Mouse (Mus musculus): Measurements from ENCODE around the gene Gm3618. TPM values are rescaled to one million over a fixed set of nuclear protein-coding genes. Genes with fewer than 3 reads are reported as not detected.
A peak's percentile ranks its signal among the peaks of the same experiment; 100 is the strongest.
"Not testable (repeated sequence)": the region's sequence is repeated elsewhere in the genome, so short reads cannot be mapped to it uniquely, and the experiment has no call there.

The Gm3618 gene
- not detected in 2 replicates for polyA plus RNA-seq (2014; fragmentation: Nextera tagmentation; extraction: Ambion mirVana)

DNA sequence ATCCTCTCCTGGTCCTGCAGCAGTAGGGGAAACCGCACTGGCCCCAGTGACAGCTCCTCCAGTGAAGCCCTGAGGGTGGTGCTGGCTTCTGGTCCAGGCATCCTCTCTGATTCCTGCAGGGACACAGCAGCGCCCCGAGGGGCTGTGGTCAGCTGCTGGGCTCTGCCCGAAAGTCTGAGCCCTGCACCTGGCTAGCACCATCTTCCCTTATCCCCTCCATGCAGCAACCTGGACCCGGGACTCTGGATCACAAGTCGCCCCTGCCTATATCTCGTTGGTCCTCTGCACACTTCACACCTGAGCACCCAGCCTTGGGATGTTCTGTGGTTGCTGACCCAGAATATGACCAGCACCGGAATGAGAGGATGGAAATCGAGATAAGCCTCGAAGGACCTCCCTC lies at the start of gene Gm3618:
Gm3618 (minus strand) TSS at position 101 of the 400 bp plus-strand sequence.
- not testable (repeated sequence) for ATAC-seq (replicated peaks; ENCODE audit: insufficient number of reproducible peaks, low FRiP score, low TSS enrichment); H3K9ac ChIP-seq (ENCODE audit: low read depth, low read length); H3K4me3 ChIP-seq (ENCODE audit: low read depth, low read length); H3K4me1 ChIP-seq (ENCODE audit: control insufficient read depth, insufficient read depth, low read length); H3K27me3 ChIP-seq (ENCODE audit: control insufficient read depth, insufficient read depth, low read length); H3K4me2 ChIP-seq; H3K9me3 ChIP-seq (replicated peaks; ENCODE audit: control insufficient read depth, low read length); H3K36me3 ChIP-seq (ENCODE audit: control insufficient read depth, insufficient read depth, low read length); H3K27ac ChIP-seq (ENCODE audit: low read depth, low read length)
- no CpG with 5 or more reads among the region's 10 CpGs for WGBS (ENCODE audit: insufficient replicate concordance)

- H3K9me3 ChIP-seq (replicated peaks; ENCODE audit: control insufficient read depth, low read length); H3K4me3 ChIP-seq (ENCODE audit: low read depth, low read length); H3K27me3 ChIP-seq (ENCODE audit: control insufficient read depth, insufficient read depth, low read length); H3K36me3 ChIP-seq (ENCODE audit: control insufficient read depth, insufficient read depth, low read length); H3K27ac ChIP-seq (ENCODE audit: low read depth, low read length); H3K4me2 ChIP-seq; H3K4me1 ChIP-seq (ENCODE audit: control insufficient read depth, insufficient read depth, low read length); H3K9ac ChIP-seq (ENCODE audit: low read depth, low read length); ATAC-seq (replicated peaks; ENCODE audit: insufficient number of reproducible peaks, low FRiP score, low TSS enrichment): not testable (repeated sequence)
- 64% methylated on average over 2 of the region's 4 CpGs for WGBS (ENCODE audit: insufficient replicate concordance)
Measured at GRCm38 (mm10) chr14:6390219-6390618, 46.7 kb upstream of the Gm3618 start, which contains the start of gene Gm16440. Gene Gm16440, minus strand, starts transcription at chr14:6390319.

DNA sequence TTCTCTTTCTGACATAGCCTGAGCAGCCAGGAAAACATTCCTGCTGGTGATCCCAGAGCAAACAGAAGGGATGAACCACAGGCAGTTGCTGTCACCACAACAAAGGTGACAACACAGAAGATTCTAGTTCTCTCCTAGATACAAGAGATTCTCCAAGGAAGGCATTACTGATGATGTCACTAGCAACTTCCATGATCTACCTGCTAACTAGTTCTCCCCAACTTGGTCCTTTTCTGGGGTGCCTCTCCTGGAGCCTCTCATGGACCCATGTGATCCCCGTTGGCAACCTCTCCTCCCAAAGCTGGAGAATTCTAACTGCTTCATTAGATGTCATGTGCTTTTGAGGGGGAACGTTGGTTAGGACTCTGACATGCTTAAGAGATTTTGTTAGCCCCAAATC lies 38.7 kb downstream of the Gm3618 start, which contains the start of gene Gm21103:
Gm21103 (minus strand) TSS at position 101 of the 400 bp plus-strand sequence.
- not testable (repeated sequence) for H3K27me3 ChIP-seq (ENCODE audit: control insufficient read depth, insufficient read depth, low read length); H3K27ac ChIP-seq (ENCODE audit: low read depth, low read length); H3K4me3 ChIP-seq (ENCODE audit: low read depth, low read length); H3K36me3 ChIP-seq (ENCODE audit: control insufficient read depth, insufficient read depth, low read length); H3K9ac ChIP-seq (ENCODE audit: low read depth, low read length); H3K4me2 ChIP-seq; H3K4me1 ChIP-seq (ENCODE audit: control insufficient read depth, insufficient read depth, low read length); H3K9me3 ChIP-seq (replicated peaks; ENCODE audit: control insufficient read depth, low read length); ATAC-seq (replicated peaks; ENCODE audit: insufficient number of reproducible peaks, low FRiP score, low TSS enrichment)
- 72% methylated on average over 2 of the region's 2 CpGs for WGBS (ENCODE audit: insufficient replicate concordance)

DNA sequence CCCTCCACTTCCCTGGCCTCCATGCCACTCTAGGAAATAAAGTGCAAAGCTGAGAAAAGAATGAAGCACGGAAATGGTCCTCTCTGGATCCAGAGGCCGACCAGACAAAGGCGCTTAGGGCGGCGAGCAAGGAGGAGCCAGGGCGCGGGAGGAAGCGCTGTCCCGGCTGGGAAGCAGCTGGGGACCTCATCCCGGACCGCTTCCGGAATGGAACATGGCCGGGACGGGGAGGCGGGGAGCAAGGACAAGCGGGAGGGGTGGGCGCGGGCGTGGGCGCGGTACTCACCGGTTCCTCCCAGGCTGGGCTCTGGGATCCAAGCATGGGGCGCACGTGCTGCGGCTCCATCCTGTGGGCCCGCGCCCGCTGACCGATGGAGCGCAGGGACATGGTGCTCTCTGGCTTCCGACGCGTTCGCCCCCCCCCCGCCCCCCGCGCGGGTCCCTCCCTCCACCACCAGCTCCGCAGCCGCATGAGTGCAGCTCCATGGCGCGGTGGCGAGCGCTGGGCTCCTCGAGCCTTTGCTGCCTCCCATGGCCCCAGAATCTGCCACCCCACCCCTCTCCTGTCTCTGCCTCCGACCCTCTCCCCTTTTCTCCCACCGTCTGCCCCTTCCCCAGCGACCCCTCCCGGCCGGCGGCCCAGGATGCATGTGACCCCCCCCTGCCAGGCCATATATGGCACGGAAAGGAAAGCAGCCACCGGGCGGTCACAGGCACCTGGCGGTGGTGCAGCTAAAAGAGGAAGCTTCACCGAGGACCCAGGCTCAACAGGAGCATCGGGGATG lies 56.4 kb downstream of the Gm3618 start, which contains the start of gene Gm3411:
Gm3411 (minus strand) TSS at position 320 of the 785 bp plus-strand sequence.
- Histone ChIP-seq H3K4me2 (peak within 1 kb of the TSS; percentile 61), H3K9ac (ENCODE audit: low read depth, low read length) (0 out of 2 replicates have a peak within 1 kb of the TSS, but pooled peaks have one; percentile 59), H3K4me3 (ENCODE audit: low read depth, low read length) (peak within 1 kb of the TSS; percentile 46)
- not testable (repeated sequence) for ATAC-seq (replicated peaks; ENCODE audit: insufficient number of reproducible peaks, low FRiP score, low TSS enrichment); H3K36me3 ChIP-seq (ENCODE audit: control insufficient read depth, insufficient read depth, low read length); H3K27ac ChIP-seq (ENCODE audit: low read depth, low read length); H3K9me3 ChIP-seq (replicated peaks; ENCODE audit: control insufficient read depth, low read length); H3K4me1 ChIP-seq (ENCODE audit: control insufficient read depth, insufficient read depth, low read length); H3K27me3 ChIP-seq (ENCODE audit: control insufficient read depth, insufficient read depth, low read length)
- WGBS (ENCODE audit: insufficient replicate concordance): 1% methylated on average over 47 of the region's 57 CpGs

Other genes starting within 250 kb of the Gm3618 start
- gene Gm8206, start 249.7 kb downstream of the Gm3618 start, polyA plus RNA-seq (2014; fragmentation: Nextera tagmentation; extraction: Ambion mirVana): 1.2 and 2.2 TPM in 2 replicates
- 3.2 and 3.6 TPM in 2 replicates for gene Gm3468, start 235.0 kb downstream of the Gm3618 start, polyA plus RNA-seq (2014; fragmentation: Nextera tagmentation; extraction: Ambion mirVana)
- gene Gm3476, start 217.9 kb downstream of the Gm3618 start, polyA plus RNA-seq (2014; fragmentation: Nextera tagmentation; extraction: Ambion mirVana): not detected in 2 replicates
- not detected in 2 replicates for gene Gm21560, start 124.4 kb downstream of the Gm3618 start, polyA plus RNA-seq (2014; fragmentation: Nextera tagmentation; extraction: Ambion mirVana)
- gene Gm3411, start 56.4 kb downstream of the Gm3618 start, polyA plus RNA-seq (2014; fragmentation: Nextera tagmentation; extraction: Ambion mirVana): 4.3 and 4.4 TPM in 2 replicates
- gene Gm21103, start 38.8 kb downstream of the Gm3618 start, polyA plus RNA-seq (2014; fragmentation: Nextera tagmentation; extraction: Ambion mirVana): 0.50 TPM in 1 of 2 replicates, not detected in the other
- gene Gm16440, start 46.6 kb upstream of the Gm3618 start, polyA plus RNA-seq (2014; fragmentation: Nextera tagmentation; extraction: Ambion mirVana): not detected in 2 replicates
- 3.5 and 3.6 TPM in 2 replicates for gene Gm3591, start 68.8 kb upstream of the Gm3618 start, polyA plus RNA-seq (2014; fragmentation: Nextera tagmentation; extraction: Ambion mirVana)
- gene Gm3594, start 100.9 kb upstream of the Gm3618 start, polyA plus RNA-seq (2014; fragmentation: Nextera tagmentation; extraction: Ambion mirVana): not detected in 2 replicates
- not detected in 2 replicates for gene Gm8356, start 193.6 kb upstream of the Gm3618 start, polyA plus RNA-seq (2014; fragmentation: Nextera tagmentation; extraction: Ambion mirVana)
- gene Gm3629, start 246.9 kb upstream of the Gm3618 start, polyA plus RNA-seq (2014; fragmentation: Nextera tagmentation; extraction: Ambion mirVana): 0.42 and 1.5 TPM in 2 replicates